Mouse (Mus musculus) G1E (cell line): Measurements from ENCODE around the gene Gm20481. TPM values are rescaled to one million over a fixed set of nuclear protein-coding genes. Genes with fewer than 3 reads are reported as not detected.

Source experiments
- ATAC-seq: 2 replicates; pipeline ENCODE4 v1.8.0; 2016; ENCODE audit warnings: mild to moderate bottlenecking; ENCODE audit not compliant: insufficient number of reproducible peaks, poor library complexity, low FRiP score, severe bottlenecking; ENCODE audit errors: extremely low read depth
- DNase-seq: peaks from one replicate; pipeline ENCODE4 v3.0.0; 2012; ENCODE audit warnings: low spot score
- H3K27me3 ChIP-seq: 2 replicates; pipeline ENCODE4 v1.6.1; 2012; ENCODE audit warnings: mild to moderate bottlenecking, low read length, inconsistent platforms; ENCODE audit not compliant: insufficient read depth
- H3K36me3 ChIP-seq: replicated peaks from 2 replicates; pipeline ENCODE3; 2012; ENCODE audit warnings: mild to moderate bottlenecking, inconsistent platforms
- H3K4me1 ChIP-seq: 2 replicates; pipeline ENCODE4 v1.6.1; 2012; ENCODE audit warnings: low read depth, low read length, inconsistent platforms, mixed read lengths; ENCODE audit not compliant: insufficient read depth
- H3K4me3 ChIP-seq: 2 replicates; pipeline ENCODE4 v1.5.1; 2012; ENCODE audit warnings: low read depth, mild to moderate bottlenecking, inconsistent platforms, low read length, moderate library complexity, mixed read lengths
- H3K9me3 ChIP-seq: replicated peaks from 2 replicates; pipeline ENCODE4 v1.6.1; 2012; ENCODE audit warnings: inconsistent platforms
- CTCF ChIP-seq: IDR thresholded peaks from 2 replicates; pipeline ENCODE4 v1.5.1; 2012; ENCODE audit warnings: low read depth, low read length, inconsistent platforms, mixed read lengths
- GATA1 ChIP-seq: IDR thresholded peaks from 2 replicates; pipeline ENCODE4 v1.6.1; 2012; ENCODE audit warnings: borderline replicate concordance, low read length, inconsistent platforms, mixed read lengths
- GATA2 ChIP-seq: IDR thresholded peaks from 2 replicates; pipeline ENCODE4 v1.6.1; 2012; ENCODE audit warnings: low read depth, low read length, inconsistent platforms, borderline replicate concordance
- POLR2AphosphoS5 ChIP-seq: IDR thresholded peaks from 2 replicates; pipeline ENCODE4 v1.6.1; 2012; ENCODE audit warnings: low read depth, low read length, inconsistent platforms; ENCODE audit not compliant: insufficient replicate concordance
- TAL1 ChIP-seq: conservative IDR thresholded peaks from 2 replicates; pipeline ENCODE4 v1.6.1; 2012; ENCODE audit warnings: low read depth, low read length, inconsistent platforms, mixed read lengths
- polyA plus RNA-seq: library from polyadenylated mRNA; stranded (reverse); fragments of >175 nt; gene quantifications from 2 replicates; pipeline ENCODE4 v1.2.3, GENCODE M21; 2012
- total RNA-seq, 2 experiments: library from RNA; stranded (forward) in 1 of 2; stranded (reverse) in 1 of 2; fragments of 200-1000 nt in 1 of 2; fragments of >200 nt in 1 of 2; fragmentation: Nextera tagmentation in 1 of 2; gene quantifications; 2 replicates each; pipeline ENCODE4 v1.2.3; 2014 to 2017

Gm20481 gene
- total and polyA plus RNA-seq, 3 experiments, result 0.44 TPM; not detected in 2

DNA sequence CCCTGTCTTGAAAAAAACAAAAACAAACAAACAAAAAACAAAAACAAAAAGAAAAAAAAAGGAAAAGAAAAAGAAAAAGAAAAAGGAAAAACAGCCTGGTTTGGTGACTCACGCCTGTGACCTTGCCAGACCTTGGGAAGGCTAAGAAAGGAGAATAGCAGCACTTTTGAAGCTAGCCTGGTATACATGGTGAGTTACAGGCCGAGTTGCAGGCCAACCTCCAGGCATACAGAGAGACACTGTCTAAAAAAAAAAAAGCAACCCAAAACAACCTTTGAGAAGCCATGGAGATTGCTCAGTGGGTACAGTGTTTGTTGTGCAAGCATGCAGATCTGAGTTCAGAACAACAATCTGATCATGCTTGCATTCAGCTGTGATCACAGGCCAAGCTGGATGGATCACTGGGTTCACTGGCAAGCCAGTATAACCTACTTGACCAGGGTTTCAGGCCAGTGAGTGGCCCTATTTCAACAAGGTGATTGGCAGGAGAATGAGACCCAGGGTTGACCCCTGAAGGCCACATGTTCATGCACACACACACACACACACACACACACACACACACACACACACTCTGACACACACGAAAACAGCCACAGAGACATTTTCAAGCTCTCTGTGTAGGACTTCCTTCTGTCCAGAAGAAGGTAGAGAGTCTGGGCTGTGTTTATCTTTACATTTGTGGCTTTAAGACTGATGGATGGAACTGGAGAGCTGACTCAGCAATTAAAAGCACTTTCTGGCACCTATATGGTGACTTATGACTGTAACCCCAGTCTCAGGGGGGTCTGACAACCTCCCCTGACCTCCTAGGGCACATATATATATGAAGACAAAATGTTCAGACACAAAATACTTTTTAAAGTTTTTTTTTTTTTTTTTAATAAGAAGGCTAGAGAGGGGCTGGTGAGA is 6.1 kb downstream of the Gm20481 start:
- TF ChIP-seq TAL1 (no peak), GATA2 (no peak), CTCF (no peak), POLR2AphosphoS5 (no peak), GATA1 (no peak)
- ATAC-seq, result no peak
- no peak for DNase-seq
- H3K4me1 ChIP-seq, result peaks cover 12% of the 10 kb centered on the region
- H3K9me3 ChIP-seq, result peaks cover 27% of the 10 kb centered on the region
- no peak overlapping the region for H3K4me3 ChIP-seq
- H3K27me3 ChIP-seq, result no peaks in the 10 kb centered on the region
- peaks cover 39% of the 10 kb centered on the region for H3K36me3 ChIP-seq

DNA sequence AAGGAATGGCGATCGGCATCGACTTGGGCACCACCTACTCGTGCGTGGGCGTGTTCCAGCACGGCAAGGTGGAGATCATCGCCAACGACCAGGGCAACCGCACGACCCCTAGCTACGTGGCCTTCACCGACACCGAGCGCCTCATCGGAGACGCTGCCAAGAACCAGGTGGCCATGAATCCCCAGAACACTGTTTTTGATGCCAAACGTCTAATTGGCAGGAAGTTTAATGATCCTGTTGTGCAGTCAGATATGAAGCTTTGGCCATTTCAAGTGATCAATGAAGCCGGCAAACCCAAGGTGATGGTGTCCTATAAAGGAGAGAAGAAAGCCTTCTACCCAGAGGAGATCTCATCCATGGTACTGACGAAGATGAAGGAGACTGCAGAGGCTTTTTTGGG is 7.3 kb downstream of the Gm20481 start:
- peaks cover 21% of the 10 kb centered on the region for H3K9me3 ChIP-seq
- DNase-seq, result no peak
- H3K36me3 ChIP-seq, result peaks cover 39% of the 10 kb centered on the region
- no peak overlapping the region for H3K4me3 ChIP-seq
- TF ChIP-seq TAL1 (no peak), CTCF (no peak), GATA1 (no peak), GATA2 (no peak), POLR2AphosphoS5 (no peak)
- peaks cover 14% of the 10 kb centered on the region for H3K4me1 ChIP-seq
- ATAC-seq, result no peak
- no peaks in the 10 kb centered on the region for H3K27me3 ChIP-seq

DNA sequence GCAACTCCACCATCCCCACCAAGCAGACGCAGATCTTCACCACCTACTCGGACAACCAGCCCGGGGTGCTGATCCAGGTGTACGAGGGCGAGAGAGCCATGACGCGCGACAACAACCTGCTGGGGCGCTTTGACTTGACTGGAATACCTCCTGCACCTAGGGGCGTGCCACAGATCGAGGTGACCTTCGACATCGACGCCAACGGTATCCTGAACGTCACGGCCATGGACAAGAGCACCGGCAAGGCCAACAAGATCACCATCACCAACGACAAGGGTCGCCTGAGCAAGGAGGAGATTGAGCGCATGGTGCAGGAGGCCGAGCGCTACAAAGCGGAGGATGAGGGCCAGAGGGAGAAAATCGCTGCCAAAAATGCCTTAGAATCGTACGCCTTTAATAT is 8.5 kb downstream of the Gm20481 start:
- TF ChIP-seq CTCF, result no peak
- TF ChIP-seq POLR2AphosphoS5, result no peak
- TF ChIP-seq GATA2, result no peak
- TF ChIP-seq GATA1, result no peak
- no peak for TF ChIP-seq TAL1
- Histone ChIP-seq H3K4me1 (peaks cover 18% of the 10 kb centered on the region), H3K36me3 (peaks cover 42% of the 10 kb centered on the region), H3K9me3 (peaks cover 14% of the 10 kb centered on the region), H3K4me3 (no peak overlapping the region), H3K27me3 (no peaks in the 10 kb centered on the region)
- ATAC-seq (no peak), DNase-seq (no peak)

DNA sequence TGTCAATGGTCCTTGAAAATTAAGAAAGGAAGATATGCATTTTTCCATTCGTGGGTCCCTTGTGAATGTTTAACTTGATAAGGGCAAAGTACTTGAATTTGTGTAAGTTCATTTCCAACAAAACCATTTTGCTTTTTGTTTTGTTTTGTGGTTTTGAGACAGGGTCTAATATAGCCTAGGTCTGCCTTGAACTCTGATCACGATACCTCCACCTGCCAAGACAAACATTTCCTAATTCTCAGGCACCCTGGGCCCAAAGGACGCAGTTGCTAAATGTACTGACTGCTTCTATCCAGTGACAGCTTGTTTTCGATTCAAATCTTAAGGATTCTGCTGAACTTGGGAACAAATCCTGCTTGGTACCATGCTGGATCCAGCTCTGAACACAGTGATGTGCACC is 9.9 kb downstream of the Gm20481 start:
- no peak for DNase-seq
- Histone ChIP-seq H3K4me3 (no peak overlapping the region), H3K9me3 (peaks cover 14% of the 10 kb centered on the region), H3K36me3 (peaks cover 50% of the 10 kb centered on the region), H3K4me1 (peaks cover 25% of the 10 kb centered on the region), H3K27me3 (no peaks in the 10 kb centered on the region)
- no peak for ATAC-seq
- no peak for TF ChIP-seq POLR2AphosphoS5
- no peak for TF ChIP-seq GATA2
- TF ChIP-seq CTCF, result no peak
- no peak for TF ChIP-seq GATA1
- no peak for TF ChIP-seq TAL1

DNA sequence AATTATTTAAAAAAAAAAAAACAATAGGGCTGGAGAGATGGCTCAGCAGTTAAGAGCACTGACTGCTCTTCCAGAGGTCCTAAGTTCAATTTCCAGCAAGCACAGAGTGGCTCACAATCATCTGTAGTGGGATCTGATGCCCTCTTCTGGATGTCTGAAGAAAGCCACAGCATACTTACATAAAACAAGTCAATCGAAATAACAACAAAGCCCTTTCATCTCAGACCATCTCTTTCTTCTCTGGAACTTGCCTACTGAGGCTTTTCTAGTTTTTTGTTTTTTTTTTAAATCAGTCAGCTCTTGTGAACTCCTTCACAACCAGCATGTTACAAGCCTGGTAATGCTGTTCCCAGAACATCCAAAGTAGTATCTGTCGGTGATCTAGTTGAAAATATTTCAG is 10.9 kb downstream of the Gm20481 start:
- Histone ChIP-seq H3K27me3 (no peaks in the 10 kb centered on the region), H3K36me3 (peaks cover 61% of the 10 kb centered on the region), H3K4me3 (peak overlapping the region; percentile 92), H3K9me3 (peaks cover 14% of the 10 kb centered on the region), H3K4me1 (peaks cover 36% of the 10 kb centered on the region)
- DNase-seq (no peak), ATAC-seq (no peak)
- no peak for TF ChIP-seq TAL1
- peak; percentile 24; the same call in 1 of the 2 replicates for TF ChIP-seq CTCF

GRCm38 (mm10) chr17:34981690-34982180 is 12.0 kb downstream of the Gm20481 start, which contains the start of gene Lsm2:
Gene Lsm2 (plus strand): TSS chr17:34981862.
- Histone ChIP-seq H3K9me3 (peaks cover 14% of the 10 kb centered on the region), H3K27me3 (no peaks in the 10 kb centered on the region), H3K4me1 (peaks cover 43% of the 10 kb centered on the region), H3K4me3 (peak within 1 kb of the TSS; percentile 92), H3K36me3 (peaks cover 66% of the 10 kb centered on the region)
- ATAC-seq (peak; percentile 73), DNase-seq (peak; percentile 84)
- no peak for TF ChIP-seq POLR2AphosphoS5

DNA sequence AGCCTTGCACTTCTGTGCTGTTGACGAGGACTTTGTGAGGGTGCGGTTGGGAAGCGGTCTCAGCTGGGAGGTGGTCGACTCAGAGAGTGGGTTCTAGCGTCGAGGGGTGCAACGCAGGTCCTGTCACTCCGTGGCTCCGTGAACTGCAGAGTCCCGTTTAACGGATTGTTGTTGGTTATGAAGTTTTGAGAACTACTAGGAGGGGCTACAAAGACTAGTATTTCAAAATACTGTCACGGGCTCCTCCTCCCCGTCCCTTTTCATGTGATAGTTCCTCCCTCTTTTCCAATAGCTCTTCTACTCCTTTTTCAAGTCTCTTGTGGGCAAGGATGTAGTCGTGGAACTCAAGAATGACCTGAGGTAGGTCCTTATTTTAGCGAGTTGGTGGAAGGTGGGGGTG is 12.6 kb downstream of the Gm20481 start:
- H3K4me3 ChIP-seq, result peak overlapping the region; percentile 92
- H3K9me3 ChIP-seq, result peaks cover 10% of the 10 kb centered on the region
- DNase-seq (no peak), ATAC-seq (no peak)
- peaks cover 43% of the 10 kb centered on the region for H3K4me1 ChIP-seq
- TF ChIP-seq POLR2AphosphoS5, result no peak
- TF ChIP-seq GATA1, result no peak
- TF ChIP-seq GATA2, result no peak
- no peak for TF ChIP-seq CTCF
- no peak for TF ChIP-seq TAL1
- no peaks in the 10 kb centered on the region for H3K27me3 ChIP-seq
- peaks cover 63% of the 10 kb centered on the region for H3K36me3 ChIP-seq
